Mouse (Mus musculus): ENCODE measurements around the gene Dynlt1b. TPM values are rescaled to one million over a fixed set of nuclear protein-coding genes. Genes with fewer than 3 reads are reported as not detected.
"Not testable (repeated sequence)": the region's sequence is repeated elsewhere in the genome, so short reads cannot be mapped to it uniquely, and the experiment has no call there.

The Dynlt1b gene
- 393 and 431 TPM in 2 replicates for polyA plus RNA-seq (2015; fragmentation: Nextera tagmentation; extraction: Ambion mirVana)

- H3K4me1 ChIP-seq; H3K27me3 ChIP-seq (replicated peaks); H3K9me3 ChIP-seq: not testable (repeated sequence)
- under 1% methylated on average over 27 of the region's 27 CpGs for WGBS
- Histone ChIP-seq H3K27ac (replicated peaks) (peak within 1 kb of the TSS; percentile 48), H3K4me3 (peak within 1 kb of the TSS; percentile 50), H3K4me2 (peak within 1 kb of the TSS; percentile 67), H3K9ac (peak within 1 kb of the TSS; percentile 73), H3K36me3 (peaks cover 14% of the 10 kb centered on the region)
- peak; percentile 99 for ATAC-seq (ENCODE audit: extremely low read depth, insufficient number of reproducible peaks, low FRiP score, low TSS enrichment)
Observed at GRCm38 (mm10) chr17:6429945-6430344, at the start of gene Dynlt1b. Gene Dynlt1b, plus strand, starts transcription at chr17:6430112.

GRCm38 (mm10) chr17:6380182-6380841, 49.6 kb upstream of the Dynlt1b start:
- WGBS, result 82% methylated on average over 1 of the region's 8 CpGs
- ATAC-seq (ENCODE audit: extremely low read depth, insufficient number of reproducible peaks, low FRiP score, low TSS enrichment); H3K4me1 ChIP-seq: not testable (repeated sequence)

GRCm38 (mm10) chr17:6381071-6381682, 48.7 kb upstream of the Dynlt1b start:
- not testable (repeated sequence) for H3K4me1 ChIP-seq; H3K4me3 ChIP-seq; H3K9ac ChIP-seq; H3K4me2 ChIP-seq; H3K36me3 ChIP-seq; H3K9me3 ChIP-seq; H3K27me3 ChIP-seq (replicated peaks); H3K27ac ChIP-seq (replicated peaks)
- ATAC-seq (ENCODE audit: extremely low read depth, insufficient number of reproducible peaks, low FRiP score, low TSS enrichment), result 0 out of 2 replicates have a peak, but pooled peaks have one; percentile 11
- WGBS, result no CpG with 5 or more reads among the region's 8 CpGs

More at GRCm38 (mm10) chr17:6380182-6380841, 49.6 kb upstream of the Dynlt1b start:
- not testable (repeated sequence) for H3K9ac ChIP-seq; H3K4me3 ChIP-seq; H3K4me2 ChIP-seq; H3K36me3 ChIP-seq; H3K9me3 ChIP-seq; H3K27ac ChIP-seq (replicated peaks); H3K27me3 ChIP-seq (replicated peaks)

GRCm38 (mm10) chr17:6386927-6387326, 43.0 kb upstream of the Dynlt1b start:
- H3K4me3 ChIP-seq; H3K9ac ChIP-seq; H3K27ac ChIP-seq (replicated peaks); H3K36me3 ChIP-seq; H3K9me3 ChIP-seq; H3K4me1 ChIP-seq; H3K4me2 ChIP-seq; H3K27me3 ChIP-seq (replicated peaks): not testable (repeated sequence)
- peak; percentile 41; the same call in 1 of the 2 replicates for ATAC-seq (ENCODE audit: extremely low read depth, insufficient number of reproducible peaks, low FRiP score, low TSS enrichment)
- no CpG with 5 or more reads among the region's 4 CpGs for WGBS

- H3K4me1 ChIP-seq; ATAC-seq (ENCODE audit: extremely low read depth, insufficient number of reproducible peaks, low FRiP score, low TSS enrichment); H3K4me2 ChIP-seq; H3K27ac ChIP-seq (replicated peaks); H3K27me3 ChIP-seq (replicated peaks); H3K9me3 ChIP-seq; H3K4me3 ChIP-seq; H3K9ac ChIP-seq; H3K36me3 ChIP-seq: not testable (repeated sequence)
- WGBS, result no CpG with 5 or more reads among the region's 9 CpGs
Observed at GRCm38 (mm10) chr17:6387380-6387911, 42.5 kb upstream of the Dynlt1b start.

GRCm38 (mm10) chr17:6389463-6389862, 40.4 kb upstream of the Dynlt1b start:
- not testable (repeated sequence) for H3K36me3 ChIP-seq; H3K27me3 ChIP-seq (replicated peaks); H3K4me2 ChIP-seq; H3K4me3 ChIP-seq; H3K9me3 ChIP-seq; H3K27ac ChIP-seq (replicated peaks); ATAC-seq (ENCODE audit: extremely low read depth, insufficient number of reproducible peaks, low FRiP score, low TSS enrichment); H3K9ac ChIP-seq; H3K4me1 ChIP-seq
- 68% methylated on average over 5 of the region's 7 CpGs for whole genome bisulfite sequencing

GRCm38 (mm10) chr17:6390731-6391130, 39.2 kb upstream of the Dynlt1b start:
- H3K4me2 ChIP-seq; H3K9ac ChIP-seq; H3K4me1 ChIP-seq; H3K27me3 ChIP-seq (replicated peaks); H3K27ac ChIP-seq (replicated peaks); H3K9me3 ChIP-seq; H3K36me3 ChIP-seq; ATAC-seq (ENCODE audit: extremely low read depth, insufficient number of reproducible peaks, low FRiP score, low TSS enrichment); H3K4me3 ChIP-seq: not testable (repeated sequence)
- WGBS, result 88% methylated on average over 1 of the region's 2 CpGs

- not testable (repeated sequence) for H3K9me3 ChIP-seq; H3K4me1 ChIP-seq; H3K27ac ChIP-seq (replicated peaks); H3K27me3 ChIP-seq (replicated peaks); H3K4me2 ChIP-seq; ATAC-seq (ENCODE audit: extremely low read depth, insufficient number of reproducible peaks, low FRiP score, low TSS enrichment); H3K36me3 ChIP-seq; H3K9ac ChIP-seq; H3K4me3 ChIP-seq
- 83% methylated on average over 5 of the region's 6 CpGs for WGBS
Observed at GRCm38 (mm10) chr17:6391736-6392135, 38.2 kb upstream of the Dynlt1b start.

- not testable (repeated sequence) for H3K9ac ChIP-seq; H3K27ac ChIP-seq (replicated peaks); H3K9me3 ChIP-seq; H3K4me3 ChIP-seq; H3K4me2 ChIP-seq; H3K27me3 ChIP-seq (replicated peaks); H3K4me1 ChIP-seq; H3K36me3 ChIP-seq
- peak; percentile 23; the same call in 1 of the 2 replicates for ATAC-seq (ENCODE audit: extremely low read depth, insufficient number of reproducible peaks, low FRiP score, low TSS enrichment)
- no CpG with 5 or more reads among the region's 4 CpGs for WGBS
Observed at GRCm38 (mm10) chr17:6392473-6393340, 37.2 kb upstream of the Dynlt1b start.

- not testable (repeated sequence) for H3K27ac ChIP-seq (replicated peaks); H3K4me1 ChIP-seq; H3K36me3 ChIP-seq; H3K9me3 ChIP-seq; H3K4me2 ChIP-seq; ATAC-seq (ENCODE audit: extremely low read depth, insufficient number of reproducible peaks, low FRiP score, low TSS enrichment); H3K4me3 ChIP-seq; H3K9ac ChIP-seq; H3K27me3 ChIP-seq (replicated peaks)
- whole genome bisulfite sequencing, result no CpG with 5 or more reads among the region's 3 CpGs
Observed at GRCm38 (mm10) chr17:6398079-6398478, 31.8 kb upstream of the Dynlt1b start.

GRCm38 (mm10) chr17:6398816-6399215, 31.1 kb upstream of the Dynlt1b start:
- 17% methylated on average over 7 of the region's 7 CpGs for WGBS
- not testable (repeated sequence) for H3K4me1 ChIP-seq; ATAC-seq (ENCODE audit: extremely low read depth, insufficient number of reproducible peaks, low FRiP score, low TSS enrichment)

More at GRCm38 (mm10) chr17:6398816-6399215, 31.1 kb upstream of the Dynlt1b start:
- H3K36me3 ChIP-seq; H3K9ac ChIP-seq; H3K27ac ChIP-seq (replicated peaks); H3K9me3 ChIP-seq; H3K27me3 ChIP-seq (replicated peaks); H3K4me3 ChIP-seq; H3K4me2 ChIP-seq: not testable (repeated sequence)
